Mouse (Mus musculus): ENCODE measurements around the gene Larp1.

Gene Larp1

GRCm38 (mm10) chr11:58009051-58009515 is at the start of gene Larp1:
Gene Larp1 (plus strand): TSS chr11:58009064.
- DNase-seq (ENCODE audit: low spot score in 2 of 2): no peak

GRCm38 (mm10) chr11:57959924-57960323 is 48.9 kb upstream of the Larp1 start:
- no peak for DNase-seq (ENCODE audit: low spot score in 2 of 2)

- DNase-seq (ENCODE audit: low spot score in 2 of 2): peak; percentile 42 to 85
Observed at GRCm38 (mm10) chr11:57962382-57963285, 46.2 kb upstream of the Larp1 start.

- DNase-seq (ENCODE audit: low spot score in 2 of 2): no peak
Observed at GRCm38 (mm10) chr11:57963291-57963870, 45.5 kb upstream of the Larp1 start.

- no peak for DNase-seq (ENCODE audit: low spot score in 2 of 2)
Observed at GRCm38 (mm10) chr11:57966630-57967029, 42.2 kb upstream of the Larp1 start.

- no peak for DNase-seq (ENCODE audit: low spot score in 2 of 2)
Observed at GRCm38 (mm10) chr11:57968301-57968700, 40.6 kb upstream of the Larp1 start.

GRCm38 (mm10) chr11:57970541-57970940 is 38.3 kb upstream of the Larp1 start:
- DNase-seq (ENCODE audit: low spot score in 2 of 2): no peak

GRCm38 (mm10) chr11:57973001-57973912 is 35.6 kb upstream of the Larp1 start:
- DNase-seq (ENCODE audit: low spot score in 2 of 2): no peak

- no peak for DNase-seq (ENCODE audit: low spot score in 2 of 2)
Observed at GRCm38 (mm10) chr11:57973913-57974234, 35.0 kb upstream of the Larp1 start.

- DNase-seq (ENCODE audit: low spot score in 2 of 2): no peak
Observed at GRCm38 (mm10) chr11:57975876-57976275, 33.0 kb upstream of the Larp1 start.

GRCm38 (mm10) chr11:57977681-57978080 is 31.2 kb upstream of the Larp1 start:
- no peak for DNase-seq (ENCODE audit: low spot score in 2 of 2)

- no peak for DNase-seq (ENCODE audit: low spot score in 2 of 2)
Observed at GRCm38 (mm10) chr11:57979621-57980020, 29.2 kb upstream of the Larp1 start.

- DNase-seq (ENCODE audit: low spot score in 2 of 2): no peak
Observed at GRCm38 (mm10) chr11:57981083-57981809, 27.6 kb upstream of the Larp1 start.

GRCm38 (mm10) chr11:57983480-57984342 is 25.2 kb upstream of the Larp1 start:
- DNase-seq (ENCODE audit: low spot score in 2 of 2): no peak

GRCm38 (mm10) chr11:57984343-57984666 is 24.6 kb upstream of the Larp1 start:
- DNase-seq (ENCODE audit: low spot score in 2 of 2): no peak

- no peak for DNase-seq (ENCODE audit: low spot score in 2 of 2)
Observed at GRCm38 (mm10) chr11:57985485-57985884, 23.4 kb upstream of the Larp1 start.

- no peak for DNase-seq (ENCODE audit: low spot score in 2 of 2)
Observed at GRCm38 (mm10) chr11:57986053-57986452, 22.8 kb upstream of the Larp1 start.

GRCm38 (mm10) chr11:57986456-57986855 is 22.4 kb upstream of the Larp1 start:
- DNase-seq (ENCODE audit: low spot score in 2 of 2): no peak

- DNase-seq (ENCODE audit: low spot score in 2 of 2): no peak
Observed at GRCm38 (mm10) chr11:57986861-57987260, 22.0 kb upstream of the Larp1 start.

GRCm38 (mm10) chr11:57998168-57998567 is 10.7 kb upstream of the Larp1 start:
- DNase-seq (ENCODE audit: low spot score in 2 of 2): no peak

- no peak for DNase-seq (ENCODE audit: low spot score in 2 of 2)
Observed at GRCm38 (mm10) chr11:57998872-57999271, 10.0 kb upstream of the Larp1 start.

Data from left cerebral cortex, adult 9 months (tissue).